Comparison of ENCODE assay signal across 23 mouse cellular contexts in the genomic region with DNA sequence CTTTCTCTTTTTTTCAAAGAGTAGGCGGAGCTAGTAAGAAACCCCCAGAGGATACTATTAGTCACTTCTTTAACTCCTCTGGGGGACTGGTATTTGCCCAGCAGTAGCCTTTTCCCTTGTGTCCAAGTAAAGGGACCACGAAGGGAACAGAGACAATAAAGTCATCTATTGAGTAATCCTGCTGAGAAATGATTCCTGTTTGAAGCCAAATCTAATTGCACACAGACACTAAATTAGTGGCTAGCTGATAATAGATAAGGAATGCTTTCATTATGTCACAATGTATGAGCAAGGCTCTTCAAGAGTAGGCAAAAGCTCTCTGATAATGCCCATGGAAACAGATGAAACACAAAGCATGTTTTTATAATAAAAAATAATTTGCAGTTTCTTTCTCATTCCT.
DNase-seq lines count a peak whose midpoint lies in the region; ATAC-seq and TF ChIP-seq lines count a peak whose summit lies in the region.
"Had no signal": no experiment of that assay in that cellular context is flagged by ENCODE, and none has a peak within 500 bp of the region (broad histone marks: within the 10 kb centered on the region; RNA-seq: fewer than 3 reads in every experiment).

No protein-coding gene starts in this region.

- no peak overlapping the region for H3K4me2 ChIP-seq in limb, embryonic 11.5 days (ENCODE audit: low read depth, severe bottlenecking)
- H3K4me2 ChIP-seq in embryonic facial prominence, embryonic 13.5 days: no peak overlapping the region
- H3K4me2 ChIP-seq in myocyte (ENCODE audit: low read depth): peak overlapping the region; percentile 49
- no peak overlapping the region for H3K4me2 ChIP-seq in forebrain, postnatal 0 days (ENCODE audit: low read depth)
- H3K4me2 ChIP-seq: heart, embryonic 11.5 days; limb, embryonic 13.5 days; liver, embryonic 13.5 days; lung, embryonic 15.5 days; midbrain, embryonic 12.5 days had no signal

- peaks cover 15% of the 10 kb centered on the region for H3K4me1 ChIP-seq in limb, embryonic 11.5 days (ENCODE audit: control insufficient read depth, insufficient read depth, low read length)
- peaks cover 38% of the 10 kb centered on the region for H3K4me1 ChIP-seq in limb, embryonic 10.5 days
- peaks cover 35% of the 10 kb centered on the region for H3K4me1 ChIP-seq in embryonic facial prominence, embryonic 13.5 days
- H3K4me1 ChIP-seq in forebrain, postnatal 0 days (ENCODE audit: insufficient read depth): no peaks in the 10 kb centered on the region
- H3K4me1 ChIP-seq: liver, embryonic 13.5 days; midbrain, embryonic 12.5 days had no signal

- no peak for DNase-seq in limb, embryonic 11.5 days (ENCODE audit: low spot score)
- DNase-seq in limb, embryonic 10.5 days (ENCODE audit: low spot score): no peak
- no peak for DNase-seq in urinary bladder, adult 2 months (ENCODE audit: low spot score)
- no peak for DNase-seq in thymus, postnatal 10 days (ENCODE audit: low spot score in 2 of 2)
- no peak for DNase-seq in forebrain, postnatal 0 days
- DNase-seq: cerebellum, adult 11 months; cerebellum, adult 9-11 months; gastrocnemius, postnatal 10 days; kidney, postnatal 10 days; liver, embryonic 13.5 days; right cerebral cortex, postnatal 14 days; spleen, adult 18-20 months; thymus, postnatal 36 days had no signal

- H3K36me3 ChIP-seq in limb, embryonic 11.5 days (ENCODE audit: control insufficient read depth, insufficient read depth, low read length): no peaks in the 10 kb centered on the region
- no peaks in the 10 kb centered on the region for H3K36me3 ChIP-seq in limb, embryonic 10.5 days
- no peaks in the 10 kb centered on the region for H3K36me3 ChIP-seq in C2C12 (ENCODE audit: control insufficient read depth, insufficient read depth)
- no peaks in the 10 kb centered on the region for H3K36me3 ChIP-seq in embryonic facial prominence, embryonic 13.5 days
- no peaks in the 10 kb centered on the region for H3K36me3 ChIP-seq in myocyte (ENCODE audit: control insufficient read depth, insufficient read depth)
- no peaks in the 10 kb centered on the region for H3K36me3 ChIP-seq in forebrain, postnatal 0 days (ENCODE audit: insufficient read depth)
- H3K36me3 ChIP-seq: limb, embryonic 13.5 days; liver, embryonic 13.5 days; lung, embryonic 15.5 days; midbrain, embryonic 12.5 days had no signal

- 0 out of 2 replicates have a peak overlapping the region, but pooled peaks have one; percentile 21 for H3K27ac ChIP-seq in limb, embryonic 11.5 days (replicated peaks; ENCODE audit: low read depth, low read length)
- H3K27ac ChIP-seq in limb, embryonic 10.5 days: no peak overlapping the region
- H3K27ac ChIP-seq in embryonic facial prominence, embryonic 13.5 days: peak overlapping the region; percentile 30; the same call in 1 of the 2 replicates
- no peak overlapping the region for H3K27ac ChIP-seq in forebrain, postnatal 0 days (ENCODE audit: low read depth, low read length)
- H3K27ac ChIP-seq: hindbrain, postnatal 0 days; limb, embryonic 13.5 days; liver, embryonic 13.5 days; midbrain, embryonic 12.5 days had no signal

- H3K9me3 ChIP-seq in limb, embryonic 11.5 days (ENCODE audit: control insufficient read depth, low read length): no peaks in the 10 kb centered on the region
- no peaks in the 10 kb centered on the region for H3K9me3 ChIP-seq in limb, embryonic 10.5 days (replicated peaks)
- no peaks in the 10 kb centered on the region for H3K9me3 ChIP-seq in embryonic facial prominence, embryonic 13.5 days
- H3K9me3 ChIP-seq in forebrain, postnatal 0 days (ENCODE audit: low read length): no peaks in the 10 kb centered on the region
- H3K9me3 ChIP-seq: limb, embryonic 13.5 days; liver, embryonic 13.5 days; lung, embryonic 15.5 days; midbrain, embryonic 12.5 days had no signal

- H3K4me3 ChIP-seq in limb, embryonic 11.5 days (ENCODE audit: low read depth, low read length): no peak overlapping the region
- no peak overlapping the region for H3K4me3 ChIP-seq in limb, embryonic 10.5 days
- H3K4me3 ChIP-seq in C2C12 (ENCODE audit: insufficient read depth, poor library complexity, severe bottlenecking) (no peak overlapping the region), myocyte (no peak overlapping the region)
- no peak overlapping the region for H3K4me3 ChIP-seq in embryonic facial prominence, embryonic 13.5 days
- no peak overlapping the region for H3K4me3 ChIP-seq in forebrain, postnatal 0 days (ENCODE audit: low read depth, low read length)
- H3K4me3 ChIP-seq: limb, embryonic 13.5 days; liver, embryonic 13.5 days; lung, embryonic 15.5 days; midbrain, embryonic 12.5 days had no signal

- H3K9ac ChIP-seq in limb, embryonic 11.5 days (ENCODE audit: low read length): no peak overlapping the region
- H3K9ac ChIP-seq in embryonic facial prominence, embryonic 13.5 days: no peak overlapping the region
- H3K9ac ChIP-seq in forebrain, postnatal 0 days: no peak overlapping the region
- H3K9ac ChIP-seq: limb, embryonic 13.5 days; liver, embryonic 13.5 days; lung, embryonic 15.5 days; midbrain, embryonic 12.5 days had no signal

- TF ChIP-seq CTCF in C2C12 (IDR thresholded peaks at IDR 0.05; ENCODE audit: control insufficient read depth, insufficient read depth, insufficient read length): no peak
- no peak for TF ChIP-seq CTCF in forebrain, postnatal 0 days (IDR thresholded peaks at IDR 0.05; ENCODE audit: low read depth)

- no peaks in the 10 kb centered on the region for H3K27me3 ChIP-seq in limb, embryonic 11.5 days (ENCODE audit: control insufficient read depth, insufficient read depth, low read length)
- H3K27me3 ChIP-seq in limb, embryonic 10.5 days (ENCODE audit: low read depth, poor library complexity, severe bottlenecking): no peaks in the 10 kb centered on the region
- H3K27me3 ChIP-seq in C2C12 (ENCODE audit: control insufficient read depth, insufficient read depth, insufficient read length) (no peaks in the 10 kb centered on the region), myocyte (ENCODE audit: control insufficient read depth, insufficient read depth, insufficient read length) (no peaks in the 10 kb centered on the region)
- no peaks in the 10 kb centered on the region for H3K27me3 ChIP-seq in embryonic facial prominence, embryonic 13.5 days
- H3K27me3 ChIP-seq in forebrain, postnatal 0 days (ENCODE audit: insufficient read depth, low read length): no peaks in the 10 kb centered on the region
- H3K27me3 ChIP-seq: limb, embryonic 13.5 days; liver, embryonic 13.5 days; lung, embryonic 15.5 days; midbrain, embryonic 12.5 days had no signal

- WGBS in limb, embryonic 11.5 days: 36% methylated on average over 2 of the region's 2 CpGs
- WGBS in limb, embryonic 10.5 days: 44% methylated on average over 2 of the region's 2 CpGs
- 27% methylated on average over 2 of the region's 2 CpGs for WGBS in embryonic facial prominence, embryonic 13.5 days
- WGBS in forebrain, postnatal 0 days: 30% methylated on average over 2 of the region's 2 CpGs

- TF ChIP-seq POLR2A in myocyte (IDR thresholded peaks at IDR 0.05; ENCODE audit: insufficient read length, low read depth): no peak

- no peak for ATAC-seq in limb, embryonic 11.5 days (ENCODE audit: insufficient number of reproducible peaks, low FRiP score, low TSS enrichment, low read depth)
- no peak for ATAC-seq in embryonic facial prominence, embryonic 13.5 days (ENCODE audit: insufficient number of reproducible peaks, insufficient read depth, low FRiP score, low TSS enrichment, low read depth)
- no peak for ATAC-seq in forebrain, postnatal 0 days
- ATAC-seq: forebrain, embryonic 14.5 days; hindbrain, postnatal 0 days; intestine, postnatal 0 days had no signal

- no peaks in the 10 kb centered on the region for H3K79me3 ChIP-seq in C2C12 (ENCODE audit: low read depth)

- H3K79me2 ChIP-seq in C2C12 (ENCODE audit: control insufficient read depth, insufficient read depth): no peaks in the 10 kb centered on the region
- no peaks in the 10 kb centered on the region for H3K79me2 ChIP-seq in myocyte (ENCODE audit: control insufficient read depth, insufficient read depth)

- no peak overlapping the region for H3ac ChIP-seq in C2C12 (ENCODE audit: control insufficient read depth, insufficient read length, low read depth)
- no peak overlapping the region for H3ac ChIP-seq in myocyte (ENCODE audit: control insufficient read depth, insufficient read length)

TF ChIP-seq in C2C12, 6 proteins besides CTCF, POLR2A, EP300 and RAD21:
- TF ChIP-seq MYOG (IDR thresholded peaks at IDR 0.05; ENCODE audit: control insufficient read depth, extremely low read depth, insufficient read length) (no peak), FOSL1 (IDR thresholded peaks at IDR 0.05; ENCODE audit: insufficient read depth, low read length, poor library complexity, severe bottlenecking) (no peak), MAX (IDR thresholded peaks at IDR 0.05) (no peak), MYOD1 (IDR thresholded peaks at IDR 0.05; ENCODE audit: control insufficient read depth, insufficient read length, low read depth) (no peak), CEBPB (IDR thresholded peaks at IDR 0.05; ENCODE audit: low read depth) (peak; percentile 87)

TF ChIP-seq in myocyte, 11 proteins besides CTCF, POLR2A, EP300 and RAD21:
- no peak for TF ChIP-seq SRF (IDR thresholded peaks at IDR 0.05; ENCODE audit: control insufficient read depth, insufficient read length, low read depth)
- TF ChIP-seq CEBPB (IDR thresholded peaks at IDR 0.05; ENCODE audit: insufficient read depth, poor library complexity, severe bottlenecking): peak; percentile 60; the same call in 1 of the 2 replicates

Comparison
In these comparisons a context has a peak if more than half of its experiments do, and no peak if none do; other contexts are left out.
1. H3K27ac ChIP-seq: peak in limb, embryonic 11.5 days (single experiment) and embryonic facial prominence, embryonic 13.5 days (single experiment); none in limb, embryonic 10.5 days (single experiment) and forebrain, postnatal 0 days (single experiment).